10 mouse cellular contexts compared by ENCODE assay signal in the genomic region with DNA sequence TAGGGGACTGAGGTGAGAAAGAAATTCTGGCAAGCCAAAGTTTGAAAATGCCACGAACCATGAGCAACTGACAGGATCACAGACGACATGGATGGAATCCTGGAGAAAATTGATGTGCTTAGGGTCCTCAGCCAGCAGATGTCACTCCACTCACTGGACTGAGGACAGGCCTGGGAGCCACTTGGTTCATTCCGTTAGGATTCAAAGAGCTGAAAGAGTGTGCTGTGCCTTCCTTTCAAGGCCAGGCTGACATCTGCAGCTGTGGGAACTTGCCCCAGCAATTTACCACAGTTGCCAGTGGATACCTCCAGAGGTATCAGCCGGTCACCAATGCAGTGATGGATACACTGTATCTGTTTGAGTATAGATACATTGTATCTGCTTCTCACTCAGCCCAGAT. TPM values are rescaled to one million over a fixed set of nuclear protein-coding genes. Genes with fewer than 3 reads are reported as not detected.
DNase-seq lines count a peak whose midpoint lies in the region; ATAC-seq and TF ChIP-seq lines count a peak whose summit lies in the region.
"Had no signal": no experiment of that assay in that cellular context is flagged by ENCODE, and none has a peak within 500 bp of the region (broad histone marks: within the 10 kb centered on the region; RNA-seq: fewer than 3 reads in every experiment).

No protein-coding gene starts in this region.

- no peak overlapping the region for H3K27ac ChIP-seq in intestine, postnatal 0 days (ENCODE audit: low read depth, low read length)
- no peak overlapping the region for H3K27ac ChIP-seq in intestine, embryonic 16.5 days (ENCODE audit: low read length)
- H3K27ac ChIP-seq: heart, embryonic 10.5 days had no signal

- no peak for ATAC-seq in intestine, postnatal 0 days
- ATAC-seq in intestine, embryonic 16.5 days = no peak

- H3K4me3 ChIP-seq in intestine, postnatal 0 days (ENCODE audit: low read depth, low read length) = no peak overlapping the region
- no peak overlapping the region for H3K4me3 ChIP-seq in intestine, embryonic 16.5 days (ENCODE audit: low read length)
- H3K4me3 ChIP-seq in E14TG2a.4 (replicated peaks; ENCODE audit: low read length) = no peak overlapping the region
- H3K4me3 ChIP-seq: erythroblast, embryonic 14.5 days; heart, embryonic 10.5 days had no signal

- H3K9me3 ChIP-seq in intestine, postnatal 0 days (ENCODE audit: control insufficient read depth) = no peaks in the 10 kb centered on the region
- H3K9me3 ChIP-seq in intestine, embryonic 16.5 days (ENCODE audit: control insufficient read depth, low read length) = no peaks in the 10 kb centered on the region
- H3K9me3 ChIP-seq in E14TG2a.4 (ENCODE audit: low read length) = peaks cover 11% of the 10 kb centered on the region
- H3K9me3 ChIP-seq: heart, embryonic 10.5 days had no signal

- no peak overlapping the region for H3K4me2 ChIP-seq in intestine, postnatal 0 days (replicated peaks; ENCODE audit: low read depth)
- no peak overlapping the region for H3K4me2 ChIP-seq in intestine, embryonic 16.5 days (ENCODE audit: low read depth, low read length)

- TF ChIP-seq CTCF in intestine, postnatal 0 days (IDR thresholded peaks at IDR 0.05; ENCODE audit: low read depth) = peak; percentile 76
- peak; percentile 33; the same call in 1 of the 2 replicates for TF ChIP-seq CTCF in E14TG2a.4 (conservative IDR thresholded peaks at IDR 0.05; ENCODE audit: low read length)

- no peaks in the 10 kb centered on the region for H3K36me3 ChIP-seq in intestine, postnatal 0 days (ENCODE audit: control insufficient read depth, insufficient read depth)
- no peaks in the 10 kb centered on the region for H3K36me3 ChIP-seq in intestine, embryonic 16.5 days (ENCODE audit: control insufficient read depth, insufficient read depth, low read length)
- H3K36me3 ChIP-seq in E14TG2a.4 (ENCODE audit: insufficient read depth, low read length) = no peaks in the 10 kb centered on the region
- H3K36me3 ChIP-seq: heart, embryonic 10.5 days had no signal

- H3K9ac ChIP-seq in intestine, postnatal 0 days (ENCODE audit: low read depth, low read length) = no peak overlapping the region
- H3K9ac ChIP-seq in intestine, embryonic 16.5 days (ENCODE audit: low read depth, low read length) = no peak overlapping the region

- peaks cover 16% of the 10 kb centered on the region for H3K4me1 ChIP-seq in intestine, postnatal 0 days (replicated peaks; ENCODE audit: control insufficient read depth, insufficient read depth, low read length)
- H3K4me1 ChIP-seq in intestine, embryonic 16.5 days (ENCODE audit: control insufficient read depth, insufficient read depth, low read length) = peaks cover 33% of the 10 kb centered on the region
- peaks cover 49% of the 10 kb centered on the region for H3K4me1 ChIP-seq in E14TG2a.4 (replicated peaks; ENCODE audit: low read depth, low read length)

- 50% methylated on average over 4 of the region's 4 CpGs for WGBS in intestine, postnatal 0 days
- WGBS in intestine, embryonic 16.5 days = 44% methylated on average over 4 of the region's 4 CpGs

- no peaks in the 10 kb centered on the region for H3K27me3 ChIP-seq in intestine, postnatal 0 days (replicated peaks; ENCODE audit: control insufficient read depth, insufficient read depth, low read length)
- no peaks in the 10 kb centered on the region for H3K27me3 ChIP-seq in intestine, embryonic 16.5 days (replicated peaks; ENCODE audit: control insufficient read depth, insufficient read depth, low read length)
- no peaks in the 10 kb centered on the region; the same call in 1 of the 2 replicates for H3K27me3 ChIP-seq in E14TG2a.4 (ENCODE audit: insufficient read depth, low read length)

- peak; percentile 70 for DNase-seq in 3T3-L1 (ENCODE audit: low read depth, low spot score)
- peak; percentile 77 for DNase-seq in embryo, embryonic 10 days (ENCODE audit: low spot score)
- no peak for DNase-seq in urinary bladder, postnatal 10 days (ENCODE audit: low spot score)
- no peak for DNase-seq in spleen, adult 12 weeks (ENCODE audit: low spot score)
- DNase-seq: kidney, postnatal 10 days had no signal

RNA-seq across cellular contexts. Expression of gene Rab4a, which starts 41.1 kb away (rescaled TPM):
- polyA plus RNA-seq in intestine, postnatal 0 days (2015; fragmentation: Nextera tagmentation; extraction: Ambion mirVana) = 104 TPM in 2 replicates
- polyA plus RNA-seq in intestine, embryonic 16.5 days (2015; fragmentation: Nextera tagmentation; extraction: Ambion mirVana) = 66.9 and 71.9 TPM in 2 replicates

Comparison
In these comparisons a context has a peak if more than half of its experiments do, and no peak if none do; other contexts are left out.
1. DNase-seq: peak in 3T3-L1 (single experiment) and embryo, embryonic 10 days (single experiment); none in urinary bladder, postnatal 10 days (single experiment) and spleen, adult 12 weeks (single experiment).